Mouse (Mus musculus) midbrain, embryonic 11.5 days (tissue): ENCODE results near the gene Myom1. TPM values are rescaled to one million over a fixed set of nuclear protein-coding genes. Genes with fewer than 3 reads are reported as not detected.
A peak's percentile ranks its signal among the peaks of the same experiment; 100 is the strongest.

ENCODE experiments used
- ATAC-seq: fragments of 200-750 bp; cut with Nextera tagmentation; 2 replicates; pipeline ENCODE4 v1.8.0; 2017; ENCODE audit warnings: moderate TSS enrichment, moderate library complexity; ENCODE audit not compliant: low FRiP score
- DNase-seq: peaks from one replicate; pipeline ENCODE4 v3.0.0; 2015; ENCODE audit warnings: low spot score; ENCODE audit errors: missing footprints
- H3K27ac ChIP-seq: fragments of 300-500 bp; sonication (generic); 2 replicates; pipeline ENCODE4 v1.5.1; 2014; ENCODE audit warnings: low read depth, low read length
- H3K27me3 ChIP-seq: fragments of 300-500 bp; sonication (generic); 2 replicates; pipeline ENCODE4 v1.6.1; 2014; ENCODE audit warnings: mild to moderate bottlenecking, low read length, moderate library complexity, mixed read lengths; ENCODE audit not compliant: control insufficient read depth, insufficient read depth
- H3K36me3 ChIP-seq: fragments of 300-500 bp; sonication (generic); 2 replicates; pipeline ENCODE4 v1.6.1; 2014; ENCODE audit warnings: mild to moderate bottlenecking, low read length, moderate library complexity, mixed read lengths; ENCODE audit not compliant: control insufficient read depth, insufficient read depth
- H3K4me1 ChIP-seq: fragments of 300-500 bp; sonication (generic); 2 replicates; pipeline ENCODE4 v1.6.1; 2014; ENCODE audit warnings: low read length; ENCODE audit not compliant: control insufficient read depth, insufficient read depth
- H3K4me2 ChIP-seq: fragments of 300-500 bp; sonication (generic); 2 replicates; pipeline ENCODE4 v1.6.1; 2014; ENCODE audit warnings: mild to moderate bottlenecking, moderate library complexity
- H3K4me3 ChIP-seq: fragments of 300-500 bp; sonication (generic); 2 replicates; pipeline ENCODE4 v1.5.1; 2014; ENCODE audit warnings: low read depth, low read length
- H3K9ac ChIP-seq: fragments of 300-500 bp; sonication (generic); 2 replicates; pipeline ENCODE4 v1.6.1; 2014; ENCODE audit warnings: low read length
- H3K9me3 ChIP-seq: fragments of 300-500 bp; sonication (generic); 2 replicates; pipeline ENCODE4 v1.6.1; 2016; ENCODE audit warnings: low read length; ENCODE audit not compliant: control insufficient read depth
- WGBS: fragments of 180-500 bp; shearing (Covaris S2); extraction: QIAGEN DNeasy Blood & Tissue Kit; methylation state at CpG from one replicate; pipeline ENCODE4 v1.1.7; 2014; 5-methylcytosine and 5-hydroxymethylcytosine counted together
- polyA plus RNA-seq: library from polyadenylated mRNA; unstranded; fragments of >200 nt; fragmentation: Nextera tagmentation; extraction: Ambion mirVana; gene quantifications from 2 replicates; pipeline ENCODE4 v1.2.1, GENCODE M21; 2014

The Myom1 gene
- polyA plus RNA-seq, 1 experiment from 2014 or later: 1.3 TPM

GRCm38 (mm10) chr17:71018616-71019308, 16.3 kb downstream of the Myom1 start:
- H3K4me2 ChIP-seq: no peak overlapping the region
- H3K9me3 ChIP-seq: no peaks in the 10 kb centered on the region
- DNase-seq: peak; percentile 53
- H3K9ac ChIP-seq: no peak overlapping the region
- H3K4me3 ChIP-seq: no peak overlapping the region
- H3K4me1 ChIP-seq: peaks cover 3% of the 10 kb centered on the region; the same call in 1 of the 2 replicates
- no peaks in the 10 kb centered on the region for H3K27me3 ChIP-seq
- no peak overlapping the region for H3K27ac ChIP-seq
- ATAC-seq: no peak
- 81% methylated on average over 15 of the region's 15 CpGs for WGBS
- H3K36me3 ChIP-seq: no peaks in the 10 kb centered on the region

DNA sequence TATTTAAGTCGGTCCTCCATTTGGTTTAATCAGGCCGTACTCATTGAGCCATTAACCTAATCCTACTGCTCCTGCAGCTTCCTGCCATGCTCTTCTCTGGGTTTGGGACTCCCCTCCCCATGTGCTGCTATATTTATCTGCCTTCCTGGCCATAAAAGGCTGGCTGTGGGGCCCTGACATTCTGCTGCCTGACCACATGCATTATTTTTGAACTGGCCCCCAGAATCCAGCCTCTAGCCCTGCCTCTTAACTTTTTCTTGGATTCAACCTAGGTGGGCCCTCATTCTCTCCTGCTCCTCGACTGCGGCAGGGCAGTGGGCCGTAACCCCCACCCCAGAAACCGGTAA, 16.8 kb downstream of the Myom1 start:
- WGBS: 33% methylated on average over 6 of the region's 6 CpGs

GRCm38 (mm10) chr17:71019860-71020259, 17.4 kb downstream of the Myom1 start:
- peaks cover 3% of the 10 kb centered on the region; the same call in 1 of the 2 replicates for H3K4me1 ChIP-seq
- WGBS: 70% methylated on average over 9 of the region's 9 CpGs
- no peak overlapping the region for H3K4me3 ChIP-seq
- H3K9me3 ChIP-seq: no peaks in the 10 kb centered on the region
- no peak overlapping the region for H3K4me2 ChIP-seq
- no peaks in the 10 kb centered on the region for H3K36me3 ChIP-seq
- no peak overlapping the region for H3K27ac ChIP-seq
- DNase-seq (peak; percentile 56), ATAC-seq (no peak)
- H3K9ac ChIP-seq: no peak overlapping the region
- H3K27me3 ChIP-seq: no peaks in the 10 kb centered on the region

More for the DNA sequence above, 16.8 kb downstream of the Myom1 start:
- no peak for ATAC-seq
- Histone ChIP-seq H3K36me3 (no peaks in the 10 kb centered on the region), H3K9ac (no peak overlapping the region), H3K4me3 (no peak overlapping the region), H3K4me2 (no peak overlapping the region), H3K9me3 (no peaks in the 10 kb centered on the region), H3K27me3 (no peaks in the 10 kb centered on the region), H3K27ac (no peak overlapping the region), H3K4me1 (peaks cover 3% of the 10 kb centered on the region; the same call in 1 of the 2 replicates)
- DNase-seq: peak; percentile 73

GRCm38 (mm10) chr17:71022841-71023240, 20.4 kb downstream of the Myom1 start:
- Histone ChIP-seq H3K9me3 (no peaks in the 10 kb centered on the region), H3K9ac (no peak overlapping the region), H3K4me1 (peaks cover 3% of the 10 kb centered on the region; the same call in 1 of the 2 replicates), H3K27me3 (no peaks in the 10 kb centered on the region), H3K4me3 (no peak overlapping the region), H3K4me2 (no peak overlapping the region), H3K36me3 (no peaks in the 10 kb centered on the region), H3K27ac (no peak overlapping the region)
- ATAC-seq: no peak
- no peak for DNase-seq
- WGBS: 89% methylated on average over 13 of the region's 13 CpGs

DNA sequence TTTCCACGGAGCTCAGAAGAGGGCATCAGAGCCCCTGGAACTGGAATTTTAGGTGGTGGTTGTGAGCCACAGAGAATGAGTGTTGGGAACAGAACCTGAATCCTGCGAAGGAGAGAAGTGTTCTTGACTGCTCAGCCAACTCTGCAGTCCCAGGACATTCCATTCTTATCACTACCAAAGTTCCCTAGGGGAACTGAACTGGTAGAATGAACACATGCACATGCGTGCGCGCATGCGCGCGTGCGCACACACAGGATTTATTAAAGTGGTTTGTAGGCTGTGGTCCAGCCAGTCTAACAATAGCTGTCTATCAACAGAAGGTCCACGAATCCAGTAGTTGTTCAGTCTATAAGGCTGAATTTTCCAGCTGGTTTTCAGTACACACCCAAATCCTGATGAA, 21.6 kb downstream of the Myom1 start:
- H3K9ac ChIP-seq: no peak overlapping the region
- no peaks in the 10 kb centered on the region for H3K27me3 ChIP-seq
- H3K36me3 ChIP-seq: no peaks in the 10 kb centered on the region
- ATAC-seq (no peak), DNase-seq (peak; percentile 39)
- H3K4me2 ChIP-seq: no peak overlapping the region
- no peak overlapping the region for H3K27ac ChIP-seq
- peaks cover 3% of the 10 kb centered on the region; the same call in 1 of the 2 replicates for H3K4me1 ChIP-seq
- H3K4me3 ChIP-seq: no peak overlapping the region
- WGBS: 94% methylated on average over 10 of the region's 10 CpGs
- no peaks in the 10 kb centered on the region for H3K9me3 ChIP-seq

DNA sequence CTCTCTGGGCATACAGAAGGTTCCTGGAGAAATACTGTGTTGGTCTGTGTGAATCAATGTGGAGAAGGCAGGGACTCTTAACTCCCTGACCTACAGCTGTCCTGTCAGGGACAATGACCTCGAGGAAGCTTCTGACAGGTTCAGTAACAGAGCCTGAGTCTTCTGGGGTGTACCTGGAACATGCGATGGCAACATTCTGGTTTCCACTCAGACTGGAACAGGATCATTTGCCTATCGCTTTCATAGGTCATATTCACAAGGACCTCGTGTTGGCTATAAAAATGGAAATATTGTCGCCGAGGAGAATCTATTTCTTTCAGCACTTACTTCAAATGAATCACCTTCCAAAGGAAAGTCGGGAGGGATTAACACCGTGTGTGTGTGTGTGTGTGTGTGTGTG, 23.5 kb downstream of the Myom1 start:
- no peak overlapping the region for H3K4me3 ChIP-seq
- H3K4me2 ChIP-seq: no peak overlapping the region
- peak; percentile 54 for DNase-seq
- H3K27ac ChIP-seq: no peak overlapping the region
- H3K9ac ChIP-seq: no peak overlapping the region
- no peaks in the 10 kb centered on the region for H3K27me3 ChIP-seq
- no peak for ATAC-seq
- H3K36me3 ChIP-seq: no peaks in the 10 kb centered on the region
- WGBS: 81% methylated on average over 8 of the region's 8 CpGs
- H3K9me3 ChIP-seq: no peaks in the 10 kb centered on the region
- H3K4me1 ChIP-seq: no peaks in the 10 kb centered on the region

- Histone ChIP-seq H3K4me2 (no peak overlapping the region), H3K27ac (no peak overlapping the region), H3K4me1 (no peaks in the 10 kb centered on the region), H3K27me3 (no peaks in the 10 kb centered on the region), H3K36me3 (no peaks in the 10 kb centered on the region), H3K9me3 (no peaks in the 10 kb centered on the region), H3K9ac (no peak overlapping the region), H3K4me3 (no peak overlapping the region)
- 93% methylated on average over 3 of the region's 3 CpGs for WGBS
- peak; percentile 61 for DNase-seq
- no peak for ATAC-seq
These were observed 24.8 kb downstream of the Myom1 start for GRCm38 (mm10) chr17:71027186-71027585.

GRCm38 (mm10) chr17:71032719-71033118, 30.3 kb downstream of the Myom1 start:
- Histone ChIP-seq H3K4me1 (no peaks in the 10 kb centered on the region), H3K27me3 (no peaks in the 10 kb centered on the region), H3K27ac (no peak overlapping the region), H3K4me3 (no peak overlapping the region), H3K9ac (no peak overlapping the region), H3K4me2 (no peak overlapping the region), H3K36me3 (no peaks in the 10 kb centered on the region), H3K9me3 (no peaks in the 10 kb centered on the region)
- DNase-seq (peak; percentile 44), ATAC-seq (no peak)
- 84% methylated on average over 10 of the region's 10 CpGs for WGBS

DNA sequence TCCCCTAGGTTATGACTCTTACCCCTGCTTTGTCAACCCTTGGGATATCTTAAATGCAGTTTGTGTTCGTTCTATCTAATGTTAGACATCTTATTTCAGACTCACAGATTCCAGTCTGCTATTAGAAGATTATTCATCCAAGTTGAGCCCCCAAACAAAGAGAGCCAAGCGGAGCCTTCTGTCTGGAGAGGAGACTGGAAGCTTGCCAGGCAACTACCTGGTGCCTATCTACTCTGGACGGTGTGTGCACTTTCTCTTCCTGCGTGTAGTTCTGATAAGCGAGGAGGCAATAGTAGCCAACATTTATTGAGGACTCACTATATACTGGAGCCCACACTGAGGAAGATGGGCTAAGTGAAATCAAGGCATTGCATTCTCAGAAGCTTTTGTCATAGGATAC, 32.0 kb downstream of the Myom1 start:
- DNase-seq: no peak
- H3K4me3 ChIP-seq: no peak overlapping the region
- H3K4me1 ChIP-seq: no peaks in the 10 kb centered on the region
- H3K9me3 ChIP-seq: no peaks in the 10 kb centered on the region
- no peak for ATAC-seq
- H3K4me2 ChIP-seq: no peak overlapping the region
- no peak overlapping the region for H3K27ac ChIP-seq
- 92% methylated on average over 5 of the region's 5 CpGs for WGBS
- no peak overlapping the region for H3K9ac ChIP-seq
- H3K27me3 ChIP-seq: no peaks in the 10 kb centered on the region
- no peaks in the 10 kb centered on the region for H3K36me3 ChIP-seq
